Mouse (Mus musculus) embryo, embryonic 10 days (tissue): ENCODE measurements around the gene Morn1.

Experiments
- DNase-seq: peaks from one replicate; pipeline ENCODE4 v3.0.0-alpha.2; 2015; ENCODE audit warnings: low spot score

Morn1 gene

DNA sequence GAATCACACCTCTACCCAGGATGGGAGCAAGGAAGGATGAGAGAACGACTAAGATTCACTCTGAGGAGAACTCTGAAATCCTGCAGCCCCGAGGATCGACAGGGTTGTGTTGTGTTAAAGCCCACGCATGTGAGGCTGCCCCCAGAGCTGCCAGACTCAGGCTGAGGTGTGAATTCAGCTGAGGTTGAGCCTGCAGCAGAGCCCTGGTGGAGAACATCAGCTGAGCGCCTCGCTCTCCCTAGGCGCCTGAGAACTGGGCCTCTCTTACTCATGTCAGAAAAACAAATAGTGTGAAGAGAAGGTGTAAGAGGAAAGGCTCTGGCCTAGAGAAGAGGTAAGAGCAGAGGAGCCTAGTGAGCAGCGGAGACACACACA lies 72.2 kb downstream of the Morn1 start:
- DNase-seq = no peak

DNA sequence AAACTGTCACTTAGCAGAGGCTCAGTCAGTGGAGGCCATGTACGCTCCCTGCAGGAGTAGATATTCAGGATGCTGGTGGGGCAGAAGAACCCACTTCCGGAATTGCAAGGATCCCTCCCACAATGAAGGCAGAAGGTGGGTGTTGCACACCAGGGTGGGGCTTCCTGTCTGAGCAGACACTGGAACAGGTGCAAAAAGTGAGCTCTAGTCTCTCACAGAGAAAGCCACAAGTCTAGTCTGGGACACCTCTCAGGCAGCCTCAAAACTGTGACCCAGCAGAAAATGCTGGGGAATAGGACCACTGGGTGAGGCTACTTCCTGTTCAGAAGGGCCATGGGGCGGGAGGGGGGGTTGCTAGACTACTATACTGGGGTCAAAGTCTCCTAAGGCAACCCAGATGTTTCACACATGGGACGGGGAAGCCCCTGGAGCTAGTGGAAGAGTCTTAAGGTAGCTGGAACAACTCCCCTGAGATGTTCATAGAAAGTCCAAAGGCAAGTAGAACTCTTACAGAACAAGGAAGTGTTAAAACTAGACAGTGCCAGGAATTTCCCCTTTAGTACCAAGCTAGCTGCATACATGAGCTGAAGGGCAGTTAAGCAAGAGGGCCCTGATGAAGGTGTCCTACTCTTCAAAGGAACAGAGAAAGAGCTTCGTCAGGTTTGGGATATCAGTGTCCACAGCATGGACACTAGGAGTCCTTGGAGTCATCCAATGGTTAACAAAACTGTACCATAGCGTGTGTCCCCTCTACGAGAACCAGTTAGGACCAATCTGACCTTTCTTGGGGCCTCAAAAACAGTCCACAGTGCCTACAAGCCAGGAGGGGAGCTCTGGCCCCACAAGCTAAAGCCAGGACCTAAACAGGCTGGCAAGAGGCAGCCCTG lies 76.3 kb downstream of the Morn1 start:
- DNase-seq = no peak

DNA sequence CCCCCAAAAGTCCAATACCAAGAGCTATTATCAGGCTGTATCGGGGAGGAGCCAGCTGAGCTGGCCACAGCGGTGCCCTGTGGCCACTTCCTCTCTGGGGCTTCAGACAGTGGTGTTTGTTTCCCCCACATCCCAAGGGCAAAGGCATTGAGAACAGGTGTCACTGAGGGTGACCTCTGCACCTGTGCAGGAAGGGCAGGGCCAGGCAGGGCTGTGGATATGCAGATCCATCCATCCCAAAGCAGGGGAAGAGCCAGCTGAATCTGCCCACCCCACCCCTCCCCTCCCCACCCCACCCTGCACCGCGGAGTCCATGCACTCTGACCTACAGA lies 76.9 kb downstream of the Morn1 start:
- no peak for DNase-seq

DNA sequence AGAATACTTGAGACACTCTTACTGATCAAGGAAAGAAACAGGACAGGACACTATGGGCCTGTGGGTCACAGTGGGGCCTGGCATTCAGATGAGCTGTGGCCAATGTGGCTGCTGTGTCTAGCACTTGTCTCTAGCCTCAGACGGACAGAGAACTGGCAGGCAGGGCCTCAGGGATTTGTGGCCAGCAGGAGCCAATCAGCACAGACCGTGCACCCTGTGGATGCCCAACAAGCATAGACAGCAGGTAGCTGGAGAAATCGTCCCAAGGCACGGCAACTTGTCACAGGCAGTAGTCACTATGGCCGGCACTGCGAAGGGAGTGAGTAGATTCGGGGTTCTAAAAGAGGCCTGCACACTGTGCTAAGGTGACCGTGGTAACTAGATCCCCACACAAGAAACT lies 77.3 kb downstream of the Morn1 start:
- DNase-seq = no peak

DNA sequence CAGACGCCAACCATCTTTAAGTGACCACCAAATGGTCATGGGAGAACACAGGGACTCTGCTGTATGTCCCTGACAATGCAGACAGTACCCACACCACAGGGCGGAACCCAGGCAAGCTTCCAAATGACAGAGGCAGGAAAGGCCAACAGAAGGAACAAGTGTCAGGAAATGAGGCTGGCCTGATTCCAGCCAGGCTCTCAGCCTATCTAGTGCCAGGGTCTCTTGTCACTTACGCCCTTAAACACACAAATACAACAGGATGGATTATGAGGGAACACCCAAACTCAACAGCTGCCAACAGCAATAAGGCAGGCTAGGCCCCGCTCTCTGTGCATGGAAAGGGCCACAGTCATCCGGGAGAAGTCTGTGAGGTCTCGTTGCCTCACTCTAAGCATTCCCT lies 78.2 kb downstream of the Morn1 start:
- no peak for DNase-seq

DNA sequence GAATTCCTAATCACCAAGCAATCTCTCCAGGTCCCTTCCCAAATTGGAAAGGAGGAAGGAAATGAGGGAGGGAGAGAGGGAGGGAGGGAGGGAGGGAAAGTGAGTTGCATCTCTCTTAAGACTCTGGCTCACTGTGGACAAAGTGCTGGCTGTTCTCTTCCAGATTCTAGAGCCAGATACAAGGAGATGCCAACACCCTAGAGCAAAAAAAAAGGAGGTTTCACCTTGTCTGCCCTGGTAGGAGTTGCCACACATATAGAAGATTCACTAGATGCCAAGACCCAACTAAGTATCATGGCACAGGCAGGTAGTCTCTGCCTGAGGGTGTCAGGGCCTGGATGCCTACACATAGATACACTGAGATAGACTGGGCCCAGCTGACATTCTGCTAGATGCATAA lies 79.5 kb downstream of the Morn1 start:
- DNase-seq = no peak

DNA sequence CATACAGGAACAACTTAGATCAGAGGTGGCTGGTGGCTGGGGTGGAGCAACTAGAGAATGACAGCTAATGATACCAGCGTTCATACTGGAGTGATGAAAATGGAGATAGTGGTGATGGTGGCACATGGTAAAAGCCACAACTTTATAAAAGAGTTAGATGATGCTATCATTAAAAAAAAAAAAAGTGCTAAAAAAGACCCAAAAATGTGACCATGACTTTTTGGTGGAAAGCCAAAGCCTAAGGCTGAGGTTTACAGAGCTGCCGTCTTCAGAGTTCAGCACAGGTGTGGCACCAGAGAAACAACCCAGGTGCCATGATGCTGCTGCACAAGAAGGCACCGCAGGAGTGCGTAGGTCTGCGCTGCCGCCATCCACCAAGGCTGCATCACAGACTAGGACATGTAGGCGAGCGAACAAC lies 82.5 kb downstream of the Morn1 start:
- DNase-seq = no peak

DNA sequence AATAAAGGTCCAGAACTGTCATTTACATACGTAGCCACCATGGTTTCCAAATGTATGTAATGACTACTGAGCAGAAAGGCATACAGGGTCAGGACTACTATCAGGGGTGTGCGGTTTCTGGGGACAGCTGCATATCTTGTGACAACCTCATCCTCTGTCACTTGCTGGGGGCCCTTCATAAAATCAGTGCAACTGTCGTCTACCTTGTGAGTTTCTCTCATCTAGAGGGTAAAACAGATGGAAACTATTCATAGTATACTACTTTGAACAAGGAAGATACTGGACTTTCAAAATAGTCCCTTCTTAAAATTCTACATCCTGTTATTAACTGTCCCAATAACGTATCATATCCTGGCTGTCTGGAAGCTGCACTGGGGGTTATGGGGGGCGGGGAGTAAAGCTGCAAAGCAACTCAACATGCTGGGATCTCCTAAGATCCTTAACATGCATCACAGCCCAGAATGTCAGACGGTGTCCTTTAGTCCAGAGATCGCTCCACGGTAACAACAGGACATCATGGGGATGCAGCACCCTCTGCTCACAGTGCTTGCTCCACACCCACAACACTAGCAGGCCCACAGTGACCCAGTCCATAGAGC lies 84.3 kb downstream of the Morn1 start:
- no peak for DNase-seq

DNA sequence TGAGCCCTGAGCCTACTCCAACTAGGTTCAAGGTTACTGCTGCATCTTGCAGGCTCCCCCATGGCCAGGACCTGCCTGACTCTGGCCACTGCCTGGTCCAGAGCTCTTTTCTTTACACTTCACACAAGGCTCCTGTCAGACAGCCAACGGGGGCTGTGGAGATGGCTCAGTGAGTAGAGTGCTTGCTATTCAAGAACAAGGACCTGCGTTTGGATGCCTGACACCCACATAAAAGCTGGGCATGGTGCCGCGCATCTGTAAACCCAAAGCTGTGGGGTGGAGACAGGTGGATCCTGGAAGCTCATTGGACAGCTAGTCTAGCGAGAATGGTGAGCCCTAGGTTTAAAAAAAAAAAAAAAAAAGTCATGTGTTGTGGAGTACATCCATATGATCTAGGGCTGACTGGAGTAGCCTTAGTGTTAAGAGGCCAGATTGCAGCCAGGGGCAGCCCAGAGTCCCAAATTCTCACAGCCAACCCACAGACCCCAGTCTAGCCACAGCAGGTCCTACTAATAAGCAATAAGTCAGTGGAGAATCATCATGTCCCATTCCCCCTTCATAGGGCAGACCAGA lies 85.7 kb downstream of the Morn1 start:
- DNase-seq = no peak

DNA sequence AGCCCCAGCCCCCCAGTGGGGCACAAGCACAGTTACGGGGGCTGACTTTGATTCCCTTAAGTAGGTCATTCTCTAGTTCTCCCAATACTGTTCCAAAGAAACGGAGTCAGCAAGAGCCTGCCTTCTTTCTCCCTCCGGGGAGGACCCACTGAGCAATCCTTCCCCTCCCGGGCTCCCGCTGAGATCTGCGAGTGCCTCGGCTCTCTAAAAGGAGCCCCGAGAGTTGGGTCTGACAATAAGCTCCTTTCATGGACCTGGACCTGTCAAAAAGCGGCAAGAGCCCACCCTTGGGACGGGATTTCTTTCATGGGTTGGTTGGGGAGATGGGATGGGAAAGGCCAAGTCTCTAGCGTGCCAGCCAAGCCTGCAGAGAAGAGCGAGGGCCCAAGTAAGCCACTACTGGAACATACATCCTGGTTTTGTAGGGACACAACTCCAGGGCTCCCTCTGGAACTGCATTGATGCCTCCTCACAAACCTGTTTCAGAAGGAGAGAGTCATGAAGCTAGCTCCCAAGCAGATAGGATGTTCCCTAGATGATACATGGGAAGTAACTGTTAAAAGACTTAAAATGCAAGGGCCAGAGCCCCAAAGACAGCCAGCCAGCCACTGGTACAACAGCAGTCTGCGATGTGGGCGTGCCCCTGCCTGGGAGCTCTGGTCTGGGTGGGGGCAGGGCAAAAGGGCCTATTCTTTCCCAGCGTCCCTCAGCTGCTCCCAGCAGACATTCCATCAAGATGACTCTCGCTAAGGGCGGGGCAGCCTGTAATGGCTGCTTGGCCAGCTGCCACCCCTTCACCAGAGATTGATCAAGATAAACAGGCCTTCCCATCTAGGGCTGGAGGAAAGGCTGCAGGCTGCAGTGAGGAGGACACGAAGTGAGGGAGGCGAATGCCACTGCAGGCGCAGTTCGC lies 86.8 kb downstream of the Morn1 start:
- DNase-seq = peak; percentile 95

DNA sequence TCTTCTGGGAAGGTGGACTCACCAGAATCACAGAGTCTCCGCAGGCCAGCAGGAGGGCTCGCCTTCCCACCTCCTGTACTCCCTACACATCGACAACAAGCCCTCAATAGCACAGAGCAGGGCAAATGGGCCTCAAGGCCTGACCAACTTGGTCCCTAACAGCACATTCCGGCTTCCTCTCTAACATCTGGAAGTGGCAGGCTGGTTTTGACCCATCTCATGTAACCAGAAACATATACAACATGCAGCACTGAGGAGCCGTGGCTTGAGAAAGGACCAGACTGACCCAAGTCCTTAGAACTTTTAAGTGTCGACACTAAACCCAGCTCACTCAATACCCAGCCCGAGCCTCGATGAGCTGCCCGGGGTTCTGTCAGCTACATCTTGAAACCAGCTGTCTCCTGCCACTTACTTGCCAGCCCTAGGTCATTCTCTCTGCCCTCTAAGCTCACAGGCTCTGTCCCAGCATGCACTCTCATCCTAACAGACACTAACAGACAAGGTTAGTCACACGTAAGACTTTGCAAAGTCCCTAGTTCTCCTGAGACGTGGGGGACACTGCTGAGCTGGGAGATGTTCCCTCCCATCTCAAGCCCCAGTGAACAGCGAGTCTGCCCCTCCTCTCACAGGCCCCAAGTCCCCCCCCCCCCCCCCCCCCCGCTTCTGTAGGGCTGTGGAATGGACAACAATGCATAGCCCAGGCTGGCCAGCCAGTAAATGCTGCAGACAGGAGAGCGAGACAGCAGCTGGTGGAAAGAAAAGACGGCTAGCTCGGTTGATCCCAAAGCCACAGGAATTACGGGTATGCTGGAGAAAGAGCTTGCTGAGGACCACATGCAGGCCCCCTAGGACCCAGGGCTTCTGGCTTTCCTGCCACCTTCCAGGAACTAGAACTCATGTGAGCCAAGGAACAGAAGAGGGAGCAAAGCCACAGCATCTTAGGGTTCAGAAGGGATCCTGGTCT lies 87.7 kb downstream of the Morn1 start:
- peak; percentile 50 for DNase-seq

DNA sequence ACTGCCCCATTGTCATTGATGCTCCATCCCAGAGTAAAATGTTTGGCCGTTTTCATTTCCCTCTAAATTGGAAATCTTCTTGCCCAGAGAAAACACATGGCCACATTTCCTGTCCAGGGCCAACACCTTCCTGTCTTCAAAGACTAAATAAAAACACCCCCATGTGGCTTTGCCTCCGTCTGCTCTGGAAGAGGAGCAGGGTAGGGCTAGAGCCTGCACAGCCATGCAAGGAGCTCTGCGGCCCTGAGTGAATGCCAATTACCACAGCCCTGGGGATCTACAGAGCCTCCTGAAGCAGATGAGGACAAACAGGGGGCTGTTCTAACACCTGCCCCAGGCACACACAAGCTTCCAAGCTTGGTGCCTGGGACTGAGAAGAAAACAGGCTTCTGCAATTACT lies 89.8 kb downstream of the Morn1 start:
- DNase-seq = no peak

DNA sequence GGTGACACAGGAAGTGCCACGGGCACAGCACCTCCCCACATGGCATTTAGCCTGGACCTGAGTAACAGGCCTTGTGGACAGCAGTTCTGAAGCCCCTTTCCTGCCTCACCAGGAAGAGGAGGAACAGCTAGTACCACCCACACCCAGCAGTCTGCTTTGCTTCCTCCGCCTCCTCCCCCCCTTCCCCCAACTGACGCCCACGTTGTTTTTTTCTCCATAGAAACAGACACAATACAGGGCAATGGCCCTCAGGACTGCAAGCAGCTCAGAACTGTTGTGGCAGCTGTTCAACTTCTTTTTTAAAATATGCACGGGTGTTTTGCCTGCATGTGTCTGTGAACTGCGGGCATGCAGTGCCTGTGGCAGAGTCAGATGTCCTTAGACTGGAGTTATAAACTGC lies 91.9 kb downstream of the Morn1 start:
- DNase-seq = peak; percentile 63

DNA sequence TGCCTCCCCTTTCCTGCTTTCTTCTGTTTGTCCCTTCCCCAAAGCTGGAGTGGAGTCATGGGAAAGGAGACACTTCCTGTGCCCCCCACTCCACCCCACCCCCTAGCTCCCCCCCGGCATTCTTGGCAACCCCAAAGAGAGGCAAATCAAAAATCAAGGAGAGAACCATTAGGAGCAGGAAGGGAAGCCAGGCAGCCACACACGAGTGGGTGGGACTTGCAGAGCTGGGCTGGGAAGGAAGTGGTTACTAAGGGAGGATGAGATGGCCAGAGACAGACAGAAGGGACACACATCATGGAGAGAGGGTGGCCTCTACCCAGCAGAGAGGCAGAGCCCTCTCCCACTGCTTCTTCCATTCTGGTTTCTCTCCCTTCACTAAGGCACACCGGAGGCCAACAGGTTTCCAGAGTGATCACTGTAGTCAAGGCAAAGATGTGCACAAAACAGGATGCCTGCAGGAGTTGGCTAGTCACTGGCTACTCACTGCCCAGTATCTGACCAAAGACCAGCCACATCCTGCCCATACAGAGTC lies 92.7 kb downstream of the Morn1 start:
- no peak for DNase-seq

DNA sequence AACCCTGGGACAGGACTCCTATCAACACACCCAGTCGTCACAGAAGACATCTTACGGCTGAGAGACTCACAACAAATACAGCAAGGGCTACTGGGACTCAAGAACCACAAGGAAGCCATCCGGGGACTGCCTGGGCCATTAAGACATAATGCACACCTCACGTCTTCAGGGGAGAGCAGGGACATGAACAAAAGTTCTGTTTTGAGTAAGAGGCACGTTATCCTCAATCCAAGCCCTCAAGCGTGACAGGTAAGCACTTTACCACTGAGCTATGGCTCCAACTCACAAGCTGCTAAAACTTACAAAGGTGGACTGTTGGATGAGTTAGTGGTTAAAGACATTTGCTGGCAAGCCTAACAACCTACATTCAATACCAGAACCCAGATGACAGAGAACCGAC lies 96.8 kb downstream of the Morn1 start:
- DNase-seq = no peak

DNA sequence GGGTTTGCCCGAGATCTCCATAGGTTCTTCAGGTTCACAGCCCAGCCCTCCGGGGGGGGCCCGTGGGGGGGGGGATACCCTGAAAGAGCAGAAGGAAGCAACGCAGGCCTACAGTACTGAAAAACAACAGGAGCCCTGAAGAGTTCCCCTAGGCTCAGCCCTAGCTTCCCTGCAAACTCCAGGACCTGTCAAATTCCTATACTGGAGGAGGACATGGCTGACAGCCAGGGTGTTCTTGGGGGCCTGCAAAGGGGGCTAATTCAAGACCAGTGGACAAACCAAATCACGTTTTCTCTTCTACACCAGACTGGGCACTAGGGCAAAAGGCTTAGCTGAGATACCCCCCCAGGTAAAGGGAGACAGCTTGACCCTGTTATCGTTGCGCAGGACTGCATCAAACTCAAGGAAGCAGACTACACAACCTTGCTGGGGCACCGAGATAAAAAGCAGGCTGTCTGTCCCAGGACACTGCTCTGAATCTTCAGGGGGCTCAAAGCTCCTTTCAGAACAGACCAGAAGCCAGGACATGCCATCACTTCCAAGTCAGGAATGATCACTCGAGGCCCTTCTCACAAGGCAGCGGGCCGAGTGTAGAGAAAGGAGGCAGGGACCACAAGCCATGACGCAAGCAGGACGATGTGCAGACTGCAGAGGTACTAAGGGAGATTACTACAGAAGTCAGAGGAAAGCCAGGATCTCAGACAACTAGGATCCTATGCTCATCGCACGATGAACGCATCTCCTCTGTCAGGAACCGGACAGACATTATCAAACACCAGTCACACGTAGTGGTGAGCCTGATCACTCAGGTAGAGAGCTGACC lies 98.1 kb downstream of the Morn1 start:
- no peak for DNase-seq

DNA sequence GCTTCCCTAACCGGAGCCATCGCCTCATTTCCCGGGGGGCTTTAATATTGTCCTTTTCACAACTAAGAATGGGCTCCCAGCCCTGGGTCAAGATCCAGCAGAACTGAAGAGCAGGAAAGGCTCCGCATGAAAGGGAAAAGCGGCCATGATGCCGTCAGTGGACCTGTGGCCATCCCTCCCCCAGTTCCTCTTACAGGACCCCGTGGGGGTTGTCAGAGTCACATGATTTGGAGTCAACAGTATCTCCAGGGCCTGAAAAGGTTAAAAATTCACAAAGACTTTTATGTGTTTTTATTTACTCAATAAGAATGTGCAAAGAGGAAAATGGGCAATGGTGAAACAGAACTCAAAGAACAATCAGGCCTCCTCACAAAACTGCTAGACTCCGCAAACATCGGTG lies 99.5 kb downstream of the Morn1 start:
- no peak for DNase-seq

DNA sequence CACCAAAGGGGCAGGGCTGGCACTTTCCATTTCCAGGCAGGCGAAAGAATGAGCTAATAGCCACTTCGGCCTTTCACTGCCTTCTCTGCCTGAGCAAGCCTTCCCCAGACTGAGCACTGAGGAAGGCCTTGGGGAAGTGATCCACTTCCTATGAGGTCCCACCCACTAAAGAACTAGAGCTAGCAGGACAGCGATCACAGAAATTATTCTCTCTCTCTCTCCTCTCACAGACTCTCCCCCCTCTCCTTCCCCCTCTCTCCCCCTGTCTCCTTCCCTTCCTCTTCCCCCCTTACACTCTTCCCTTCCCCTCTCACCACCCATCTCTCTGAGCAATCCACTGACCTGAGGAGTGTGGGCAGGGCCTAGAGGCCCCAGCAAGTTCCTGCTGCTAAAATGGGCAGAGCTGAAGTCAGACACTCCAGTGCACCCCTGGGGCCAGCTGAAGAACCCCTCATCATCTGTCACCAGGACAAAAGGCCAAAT lies 100.9 kb downstream of the Morn1 start:
- DNase-seq = no peak

DNA sequence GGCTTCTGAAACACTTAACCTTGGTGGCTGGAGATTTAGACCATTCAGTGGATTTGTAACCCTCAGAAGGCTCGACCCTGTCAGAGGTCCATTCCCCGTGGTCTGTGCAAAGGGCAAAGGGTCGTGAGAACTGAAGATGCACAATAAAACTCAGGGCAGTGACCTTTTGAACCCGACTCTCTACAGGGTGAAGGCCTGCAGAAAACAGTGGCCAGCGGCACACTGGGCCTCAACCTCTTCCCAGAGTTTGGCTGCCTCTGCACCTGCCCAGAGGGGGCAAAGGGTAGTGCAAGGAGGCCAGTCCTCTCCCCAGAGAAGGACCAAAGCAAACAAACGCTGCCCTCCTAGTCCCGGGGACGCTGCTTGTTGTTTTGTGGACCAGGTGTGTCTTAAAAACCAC lies 102.0 kb downstream of the Morn1 start:
- DNase-seq = peak; percentile 87

DNA sequence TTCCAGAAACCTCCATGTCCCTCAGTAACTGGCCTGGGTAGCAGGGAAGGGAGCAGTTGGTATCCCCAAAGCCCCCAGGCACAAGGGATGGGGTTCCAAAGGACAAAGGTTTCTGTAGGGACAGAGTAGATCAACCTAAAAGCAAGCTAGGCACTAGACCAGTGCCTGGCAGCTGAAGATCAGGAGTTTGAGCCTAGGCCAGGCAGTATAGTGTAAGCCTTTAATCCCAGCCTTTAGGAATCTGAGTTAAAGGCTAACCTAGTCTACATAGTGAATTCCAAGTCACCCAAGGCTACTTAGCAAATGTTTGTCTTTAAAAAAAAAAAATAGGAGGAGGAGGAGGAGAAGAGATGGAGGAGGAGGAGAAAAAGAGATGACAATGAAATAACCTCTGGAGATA lies 102.4 kb downstream of the Morn1 start:
- no peak for DNase-seq
